Mouse (Mus musculus): ENCODE results near the gene Map3k12.

The Map3k12 gene

GRCm38 (mm10) chr15:102458050-102458736, 58.7 kb downstream of the Map3k12 start:
- no peak for DNase-seq

GRCm38 (mm10) chr15:102455993-102456392, 60.9 kb downstream of the Map3k12 start:
- peak in 1 of 2 experiments; percentile 52 for DNase-seq

GRCm38 (mm10) chr15:102451666-102452430, 65.0 kb downstream of the Map3k12 start:
- DNase-seq: peak; percentile 29 to 50

- DNase-seq: no peak
Measured at GRCm38 (mm10) chr15:102450928-102451327, 65.9 kb downstream of the Map3k12 start.

- DNase-seq: no peak
Measured at GRCm38 (mm10) chr15:102449366-102449765, 67.5 kb downstream of the Map3k12 start.

Data from cerebellum, postnatal 14 days (tissue).